Mouse (Mus musculus) heart, postnatal 36 days (tissue): Measurements from ENCODE around the gene Zfp750. TPM values are rescaled to one million over a fixed set of nuclear protein-coding genes. Genes with fewer than 3 reads are reported as not detected.

ENCODE experiments used
- DNase-seq, 2 experiments: peaks; one replicate each; pipeline ENCODE4 v3.0.0; 2021 to 2022
- intact Hi-C: fragments of 180-260 bp; cut with DNase I; formaldehyde crosslinking; loops from one replicate; pipeline ENCODE4 v1.15.1; 2025
- total RNA-seq, 2 experiments: library from RNA; stranded (reverse); gene quantifications; 2 replicates each; pipeline ENCODE4 v1.2.3; 2021

Zfp750 gene
- total RNA-seq, 2 experiments from 2014 or later: not detected

- DNase-seq: no peak
- intact Hi-C loops: no loop called here
Observed at GRCm38 (mm10) chr11:121479476-121480203, 39.5 kb downstream of the Zfp750 start.

- DNase-seq: peak; percentile 63 to 74
- intact Hi-C loops: loop anchor here (1.0 kb wide), 1 partner anchor 332 kb away; no protein-coding TSS in a partner anchor
Observed at GRCm38 (mm10) chr11:121475699-121476415, 43.3 kb downstream of the Zfp750 start.

- DNase-seq: no peak
- intact Hi-C loops: no loop called here
Observed at GRCm38 (mm10) chr11:121474831-121475230, 44.3 kb downstream of the Zfp750 start.

GRCm38 (mm10) chr11:121467408-121467807, 51.7 kb downstream of the Zfp750 start:
- DNase-seq: no peak

More at GRCm38 (mm10) chr11:121467408-121467807, 51.7 kb downstream of the Zfp750 start:
- intact Hi-C loops: no loop called here

Other genes starting within 250 kb of the Zfp750 start
- gene Wdr45b, start 164.9 kb downstream of the Zfp750 start, total RNA-seq: 10 to 100 TPM; 34.7 to 36.3 TPM
- gene Rab40b, start 131.1 kb downstream of the Zfp750 start, total RNA-seq: 1 to 10 TPM; 1.0 to 1.6 TPM
- gene Fn3krp, start 97.9 kb downstream of the Zfp750 start, total RNA-seq: 1 to 10 TPM; 7.3 to 7.4 TPM
- 10 to 100 TPM; 26.9 to 27.6 TPM for gene Fn3k, start 84.4 kb downstream of the Zfp750 start, total RNA-seq
- 10 to 100 TPM; 11.0 to 11.6 TPM for gene Tbcd, start 67.4 kb downstream of the Zfp750 start, total RNA-seq
- 1 to 10 TPM; 3.5 to 4.3 TPM for gene B3gntl1, start 153.8 kb upstream of the Zfp750 start, total RNA-seq
- 10 to 100 TPM; 17.6 to 21.5 TPM for gene Metrnl, start 182.2 kb upstream of the Zfp750 start, total RNA-seq